Mouse (Mus musculus) lung, postnatal 14 days (tissue): ENCODE data around the gene Nprl3.
"Not testable (repeated sequence)": the region's sequence is repeated elsewhere in the genome, so short reads cannot be mapped to it uniquely, and the experiment has no call there.

ENCODE experiments used
- DNase-seq: peaks from one replicate; pipeline ENCODE4 v3.0.0; 2021

Gene Nprl3

GRCm38 (mm10) chr11:32267188-32267884 is at the start of gene Nprl3:
Gene Nprl3 (minus strand): TSS chr11:32267707.
- peak; percentile 97 for DNase-seq

- no peak for DNase-seq
These were observed 48.5 kb upstream of the Nprl3 start for GRCm38 (mm10) chr11:32316009-32316408.

- no peak for DNase-seq
These were observed 42.4 kb upstream of the Nprl3 start for GRCm38 (mm10) chr11:32309928-32310327.

GRCm38 (mm10) chr11:32309446-32309845 is 41.9 kb upstream of the Nprl3 start:
- no peak for DNase-seq

GRCm38 (mm10) chr11:32307006-32307405 is 39.5 kb upstream of the Nprl3 start:
- no peak for DNase-seq

- DNase-seq: no peak
These were observed 35.9 kb upstream of the Nprl3 start for GRCm38 (mm10) chr11:32303455-32303854.

GRCm38 (mm10) chr11:32302824-32303419 is 35.4 kb upstream of the Nprl3 start:
- DNase-seq: peak; percentile 29

- DNase-seq: no peak
These were observed 34.0 kb upstream of the Nprl3 start for GRCm38 (mm10) chr11:32301506-32301905.

GRCm38 (mm10) chr11:32300279-32301267 is 33.1 kb upstream of the Nprl3 start:
- DNase-seq: no peak

GRCm38 (mm10) chr11:32299865-32300264 is 32.4 kb upstream of the Nprl3 start, which contains the start of gene Hbq1a:
Gene Hbq1a (plus strand): TSS chr11:32300069.
- peak; percentile 64 for DNase-seq

GRCm38 (mm10) chr11:32298532-32298918 is 31.0 kb upstream of the Nprl3 start:
- no peak for DNase-seq

GRCm38 (mm10) chr11:32297866-32298531 is 30.5 kb upstream of the Nprl3 start:
- DNase-seq: no peak

GRCm38 (mm10) chr11:32297417-32297816 is 29.9 kb upstream of the Nprl3 start:
- not testable (repeated sequence) for DNase-seq

- DNase-seq: not testable (repeated sequence)
These were observed 28.7 kb upstream of the Nprl3 start, which contains the start of gene Hba-a2 for GRCm38 (mm10) chr11:32296203-32296602. Gene Hba-a2 (plus strand): TSS chr11:32296489.

GRCm38 (mm10) chr11:32293479-32293878 is 26.0 kb upstream of the Nprl3 start:
- DNase-seq: not testable (repeated sequence)

- DNase-seq: not testable (repeated sequence)
These were observed 25.3 kb upstream of the Nprl3 start for GRCm38 (mm10) chr11:32292819-32293218.

- DNase-seq: no peak
These were observed 20.0 kb upstream of the Nprl3 start for GRCm38 (mm10) chr11:32287493-32287825.

GRCm38 (mm10) chr11:32286695-32287492 is 19.4 kb upstream of the Nprl3 start, which contains the start of gene Hbq1b:
Gene Hbq1b (plus strand): TSS chr11:32286965.
- peak; percentile 81 for DNase-seq

GRCm38 (mm10) chr11:32285887-32286286 is 18.4 kb upstream of the Nprl3 start:
- not testable (repeated sequence) for DNase-seq

GRCm38 (mm10) chr11:32285031-32285775 is 17.7 kb upstream of the Nprl3 start:
- DNase-seq: no peak

- DNase-seq: not testable (repeated sequence)
These were observed 17.1 kb upstream of the Nprl3 start for GRCm38 (mm10) chr11:32284582-32284981.
